Mouse (Mus musculus) spleen, embryonic (tissue): Measurements from ENCODE around the gene Mib2.

ENCODE experiments used
- CTCF ChIA-PET: fragments of 350-600 bp; sonication (Branson Sonifier 250); formaldehyde crosslinking; loops from one replicate; lab custom pipeline; 2022; lab: Charles Lee

Gene Mib2

GRCm38 (mm10) chr4:155672082-155672481 is 3.1 kb upstream of the Mib2 start:
- CTCF ChIA-PET: no interaction called here

GRCm38 (mm10) chr4:155670236-155670635 is 1.2 kb upstream of the Mib2 start:
- CTCF ChIA-PET: interaction anchor here (0.6 kb wide), 1 partner anchor 113 kb away, joined by 4 read pairs; no protein-coding TSS in a partner anchor

- CTCF ChIA-PET: no interaction called here
Measured at GRCm38 (mm10) chr4:155669598-155670075, 639 bp upstream of the Mib2 start.

DNA sequence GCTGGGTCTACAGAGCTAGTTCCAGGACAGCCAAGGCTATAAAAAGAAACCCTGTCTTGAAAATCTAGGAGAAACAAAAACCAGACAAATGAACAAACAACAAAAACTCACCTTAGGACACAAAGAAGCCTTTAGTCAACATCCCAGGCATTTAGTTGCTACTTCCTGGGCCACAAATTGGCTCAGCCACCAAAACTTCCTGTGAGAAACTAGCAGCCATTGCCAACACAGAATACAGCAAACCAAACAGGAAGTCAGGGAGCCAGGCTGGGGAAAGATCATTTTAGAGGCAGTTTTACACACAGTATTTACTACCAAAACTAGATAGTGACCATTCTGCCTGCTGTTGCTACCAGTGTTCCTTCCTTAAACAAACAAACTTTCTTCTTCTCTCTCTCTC is 2.1 kb downstream of the Mib2 start:
- CTCF ChIA-PET: no interaction called here

DNA sequence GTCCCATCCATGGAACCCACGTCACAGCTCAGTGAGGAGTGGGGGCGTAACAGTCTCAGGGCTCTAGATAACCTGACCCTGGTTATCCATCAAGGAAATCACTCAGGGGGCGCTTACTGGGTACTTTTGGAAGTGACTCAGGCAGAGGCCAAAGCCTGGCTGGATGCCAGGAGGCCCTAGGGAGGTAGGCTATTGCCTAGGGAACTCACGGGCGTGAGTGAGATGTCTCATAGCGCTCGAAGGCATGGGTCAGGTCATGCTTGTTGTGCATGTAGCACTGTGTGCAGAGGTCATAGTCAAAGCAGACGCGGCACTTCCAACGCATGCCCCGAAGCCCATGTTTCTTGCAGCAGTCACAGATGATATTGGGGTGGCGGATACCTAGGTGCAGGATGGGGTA is 8.4 kb downstream of the Mib2 start:
- CTCF ChIA-PET: no interaction called here

DNA sequence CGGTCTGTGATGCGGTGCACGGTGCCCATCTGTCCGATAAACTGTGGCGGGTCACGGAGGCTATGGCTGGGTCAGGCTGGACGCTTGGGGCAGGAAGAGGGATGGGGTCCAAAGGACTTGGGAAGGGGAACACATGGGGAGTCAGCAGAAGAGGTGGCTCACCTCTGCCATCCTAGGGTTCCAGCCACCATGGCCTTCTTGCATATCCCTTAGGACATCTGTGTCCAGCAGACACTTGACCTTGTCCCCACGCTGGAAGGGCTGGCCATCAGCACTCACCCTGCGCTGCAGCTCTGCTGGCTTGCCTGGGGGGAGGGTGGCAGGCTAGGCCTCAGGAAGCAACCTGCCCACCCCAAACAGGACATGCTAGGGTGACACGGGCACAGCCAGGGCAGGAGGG is 10.0 kb downstream of the Mib2 start:
- CTCF ChIA-PET: no interaction called here

DNA sequence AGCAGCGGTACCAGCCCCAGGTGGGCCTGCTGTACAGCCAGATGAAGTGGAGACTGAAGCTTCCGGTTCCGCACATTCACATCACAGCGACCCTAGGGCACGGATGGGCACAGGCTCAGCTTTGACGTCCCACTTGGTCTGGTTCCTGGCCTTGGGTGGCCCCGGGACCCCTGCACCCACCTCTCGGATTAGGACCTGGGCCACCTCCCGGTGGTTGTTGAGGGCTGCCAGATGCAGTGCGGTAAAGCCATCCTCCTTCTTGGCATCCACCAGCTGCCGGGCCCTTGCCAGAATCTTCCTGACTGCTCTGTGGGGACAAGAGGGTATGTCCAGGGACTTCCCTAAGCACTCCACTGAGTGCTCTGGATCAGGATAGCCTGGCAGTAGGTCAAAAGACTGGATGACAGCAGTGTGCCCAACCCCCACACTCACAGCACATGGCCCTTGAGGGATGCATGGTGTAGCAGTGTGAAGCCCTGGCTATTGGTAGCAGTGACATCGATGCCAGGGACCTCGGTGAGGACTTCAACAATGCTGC is 12.7 kb downstream of the Mib2 start:
- CTCF ChIA-PET: interaction anchor here (0.6 kb wide), 1 partner anchor 26 kb away, joined by 5 read pairs; no protein-coding TSS in a partner anchor

GRCm38 (mm10) chr4:155654456-155655298 is 14.3 kb downstream of the Mib2 start:
- CTCF ChIA-PET: interaction anchor here (1.0 kb wide), 2 partner anchors 8 to 14 kb away, joined by 3 read pairs; partner anchors contain the start of gene Mib2

DNA sequence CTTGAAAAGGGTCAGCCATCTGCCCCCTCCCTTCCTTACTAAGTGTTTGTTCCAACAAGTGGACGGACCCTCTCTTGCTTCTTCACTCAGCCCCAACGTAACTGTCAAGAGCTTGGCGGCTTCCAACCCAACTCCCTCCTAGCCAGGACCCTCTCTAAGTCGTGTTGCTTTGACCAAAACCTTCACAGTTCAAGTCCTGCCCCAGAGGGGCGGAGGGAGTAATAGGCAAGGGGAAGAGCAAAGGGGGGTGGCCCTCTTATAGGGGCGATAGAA is 14.9 kb downstream of the Mib2 start:
- CTCF ChIA-PET: interaction anchor here (1.0 kb wide), 2 partner anchors 8 to 15 kb away, joined by 3 read pairs; partner anchors contain the start of gene Mib2

DNA sequence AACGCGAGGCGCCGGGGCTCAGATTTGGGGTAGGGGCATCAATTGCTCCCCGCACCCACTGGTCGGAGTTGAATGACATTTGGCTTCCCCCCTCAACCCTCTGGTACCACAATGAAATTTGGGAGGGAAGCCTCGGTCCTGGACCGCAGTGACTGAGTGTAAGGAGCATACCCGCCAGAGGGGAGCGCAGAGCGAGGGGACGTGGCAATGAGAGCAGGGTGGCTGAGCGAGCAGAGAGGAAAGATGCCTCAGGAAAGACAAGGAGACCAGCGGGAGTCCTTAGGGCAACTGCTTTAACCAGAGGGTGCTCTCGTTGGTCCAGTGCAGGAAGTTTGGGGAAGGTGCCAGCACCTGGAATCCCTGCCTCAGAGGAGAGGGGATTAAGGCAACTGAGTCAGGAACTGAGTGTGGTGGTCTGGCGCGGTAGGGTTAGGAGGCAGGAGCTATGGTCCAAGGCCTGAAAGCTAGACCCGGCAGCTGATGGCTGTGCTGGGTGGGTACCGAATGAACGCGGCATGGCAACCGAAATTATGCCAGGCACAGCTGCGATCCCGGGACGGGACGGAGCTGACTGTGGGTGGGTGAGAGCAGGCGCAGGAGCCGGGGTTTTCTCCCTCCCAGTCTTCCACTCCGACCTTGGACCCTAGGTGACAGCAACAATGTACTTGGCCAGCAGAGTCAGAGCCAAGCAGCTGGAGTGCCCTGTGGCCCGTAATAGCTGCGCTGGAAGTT is 15.4 kb downstream of the Mib2 start:
- CTCF ChIA-PET: interaction anchor here (0.6 to 1.0 kb wide), 3 partner anchors 7 to 227 kb away, joined by 3 read pairs; partner anchors contain the start of gene Mib2

DNA sequence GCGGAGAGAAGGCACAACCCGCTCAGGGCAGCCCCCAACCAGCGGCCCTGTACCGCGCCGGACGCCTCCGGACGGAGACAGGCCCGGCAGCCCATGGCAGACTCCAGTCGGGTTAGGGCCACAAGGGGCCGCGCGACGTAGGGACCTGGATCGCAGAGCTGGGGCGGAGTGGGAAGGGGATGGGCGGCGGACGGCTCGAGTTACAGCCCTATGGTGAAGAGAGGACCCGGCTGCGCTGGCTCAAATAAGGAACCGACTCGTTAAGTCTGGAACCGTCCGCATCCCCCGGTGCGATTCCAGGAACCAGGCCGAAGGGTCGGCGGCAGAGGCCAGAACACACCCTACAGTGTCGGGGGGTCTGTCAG is 15.9 kb downstream of the Mib2 start, which contains the start of gene Mmp23:
TSS of gene Mmp23 (minus strand) at position 299 of the 365 bp plus-strand sequence.
- CTCF ChIA-PET: no interaction called here

DNA sequence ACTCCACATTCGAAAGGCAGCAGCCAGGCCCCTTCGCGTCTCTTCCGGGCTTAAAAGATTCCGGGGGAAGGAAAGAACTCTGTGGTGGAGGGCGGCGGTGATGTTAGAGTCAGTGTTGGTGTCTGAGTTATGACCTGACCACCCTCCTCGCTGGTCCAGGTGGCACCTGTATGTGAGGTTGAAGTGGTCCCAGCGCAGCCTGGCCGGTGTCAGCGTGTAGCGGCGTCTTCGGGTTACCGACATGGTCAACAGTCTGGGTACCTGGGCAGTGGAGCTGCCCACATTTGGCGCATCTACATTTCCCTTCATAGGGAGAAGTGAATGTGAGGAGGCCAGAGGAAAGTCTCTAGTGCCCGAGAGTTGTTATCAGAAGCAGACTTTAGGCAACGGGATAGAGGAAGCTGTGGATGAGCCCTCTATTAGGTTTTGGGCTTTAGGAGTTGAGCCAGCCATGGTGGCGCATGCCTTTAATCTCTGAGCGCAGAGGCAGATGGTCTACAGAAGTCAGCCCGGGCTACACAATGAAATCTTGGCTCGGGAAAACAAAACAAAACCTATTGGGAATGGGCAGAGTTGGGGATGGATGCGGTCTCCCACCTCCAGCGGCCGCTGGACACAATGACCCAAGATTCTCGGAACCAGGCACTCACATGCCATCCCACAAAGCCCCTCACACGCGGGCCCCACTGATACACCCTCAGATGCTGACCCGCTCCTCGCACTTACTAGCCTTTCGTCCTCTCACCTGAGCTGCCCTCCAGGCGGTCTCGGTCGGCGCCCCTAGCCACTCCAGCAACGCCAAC is 16.5 kb downstream of the Mib2 start:
- CTCF ChIA-PET: no interaction called here

DNA sequence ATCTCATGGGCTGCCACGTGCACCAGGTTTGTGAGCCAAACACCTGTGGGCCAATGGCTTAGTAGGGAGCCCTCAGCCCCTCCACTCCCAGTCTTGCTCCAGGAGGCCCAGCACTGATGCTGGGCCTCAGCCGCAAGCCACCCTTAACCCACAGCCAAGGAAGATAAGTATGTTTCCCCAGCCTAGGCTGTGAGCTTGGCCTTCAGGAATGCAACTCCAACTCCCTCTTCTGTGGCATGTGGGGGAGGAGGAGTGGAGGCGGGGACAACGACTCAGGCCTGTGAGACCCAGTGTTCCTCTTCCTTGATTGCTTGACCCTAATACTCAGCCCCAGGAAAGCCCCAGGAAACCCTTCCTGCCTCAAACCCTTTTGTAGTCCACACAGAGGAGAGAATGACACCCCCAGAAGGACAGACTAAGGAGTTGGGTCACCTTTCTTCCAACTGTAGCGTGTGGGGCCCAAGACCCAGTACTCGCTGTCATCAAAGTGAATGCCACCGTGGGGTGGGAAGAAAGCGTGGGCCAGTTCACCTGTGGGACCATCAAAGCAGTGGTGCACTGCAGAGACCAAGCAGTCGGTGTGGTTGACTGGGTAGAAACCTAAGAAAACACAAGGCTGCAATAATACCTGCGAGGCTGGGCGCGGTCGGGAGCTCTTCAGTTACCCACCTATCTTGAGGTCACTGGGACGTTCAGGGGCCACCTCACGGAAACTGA is 17.3 kb downstream of the Mib2 start:
- CTCF ChIA-PET: no interaction called here

- CTCF ChIA-PET: interaction anchor here (0.9 kb wide), 1 partner anchor 10 kb away, joined by 3 read pairs; no protein-coding TSS in a partner anchor
Measured at GRCm38 (mm10) chr4:155649355-155649754, 19.6 kb downstream of the Mib2 start.

DNA sequence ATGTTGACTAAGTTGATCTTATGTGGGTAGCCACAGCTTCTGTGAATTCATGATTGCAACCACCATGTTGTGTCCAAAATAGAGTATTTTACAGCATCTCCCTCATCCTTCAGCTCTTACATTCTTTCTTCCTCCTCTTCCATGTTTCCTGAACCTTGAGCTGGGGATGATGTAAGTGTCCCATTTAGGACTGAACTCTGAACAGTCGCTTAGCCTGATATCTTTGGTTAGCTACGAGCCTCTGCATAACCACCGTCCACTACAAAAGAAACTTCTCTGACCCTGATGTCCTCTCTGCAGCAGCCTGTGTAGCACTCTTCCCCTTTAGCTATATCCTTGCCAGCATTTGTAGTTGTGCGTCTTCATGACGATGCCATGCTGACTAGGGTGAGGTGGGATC is 23.3 kb downstream of the Mib2 start:
- CTCF ChIA-PET: interaction anchor here (0.9 kb wide), 1 partner anchor 9 kb away, joined by 3 read pairs; no protein-coding TSS in a partner anchor

GRCm38 (mm10) chr4:155645308-155645707 is 23.7 kb downstream of the Mib2 start, which contains the start of gene Gm10563:
Gm10563 (minus strand) TSS chr4:155645408.
- CTCF ChIA-PET: interaction anchor here (0.8 kb wide), 1 partner anchor 140 kb away, joined by 9 read pairs; no protein-coding TSS in a partner anchor

DNA sequence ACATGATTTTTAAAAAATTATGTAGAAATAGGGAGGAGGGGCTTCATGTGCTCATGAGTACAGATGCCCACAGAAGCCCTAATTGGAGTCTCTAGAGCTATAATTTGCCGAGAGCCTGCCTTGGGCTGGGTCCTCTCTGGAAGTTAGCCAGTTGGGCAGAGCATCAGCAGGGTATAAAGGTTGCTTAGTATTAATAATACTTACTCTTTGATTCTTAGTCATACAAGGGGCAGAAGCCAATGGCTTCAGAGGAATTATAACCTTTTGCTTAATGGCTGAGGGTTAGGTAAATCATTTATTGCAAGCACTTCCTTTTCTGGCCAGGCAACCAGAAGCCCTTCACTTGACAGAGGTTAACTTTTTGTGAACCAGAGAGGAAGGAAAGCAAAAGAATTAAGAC is 25.5 kb downstream of the Mib2 start:
- CTCF ChIA-PET: interaction anchor here (1.0 kb wide), 1 partner anchor 58 kb away, joined by 4 read pairs; no protein-coding TSS in a partner anchor

DNA sequence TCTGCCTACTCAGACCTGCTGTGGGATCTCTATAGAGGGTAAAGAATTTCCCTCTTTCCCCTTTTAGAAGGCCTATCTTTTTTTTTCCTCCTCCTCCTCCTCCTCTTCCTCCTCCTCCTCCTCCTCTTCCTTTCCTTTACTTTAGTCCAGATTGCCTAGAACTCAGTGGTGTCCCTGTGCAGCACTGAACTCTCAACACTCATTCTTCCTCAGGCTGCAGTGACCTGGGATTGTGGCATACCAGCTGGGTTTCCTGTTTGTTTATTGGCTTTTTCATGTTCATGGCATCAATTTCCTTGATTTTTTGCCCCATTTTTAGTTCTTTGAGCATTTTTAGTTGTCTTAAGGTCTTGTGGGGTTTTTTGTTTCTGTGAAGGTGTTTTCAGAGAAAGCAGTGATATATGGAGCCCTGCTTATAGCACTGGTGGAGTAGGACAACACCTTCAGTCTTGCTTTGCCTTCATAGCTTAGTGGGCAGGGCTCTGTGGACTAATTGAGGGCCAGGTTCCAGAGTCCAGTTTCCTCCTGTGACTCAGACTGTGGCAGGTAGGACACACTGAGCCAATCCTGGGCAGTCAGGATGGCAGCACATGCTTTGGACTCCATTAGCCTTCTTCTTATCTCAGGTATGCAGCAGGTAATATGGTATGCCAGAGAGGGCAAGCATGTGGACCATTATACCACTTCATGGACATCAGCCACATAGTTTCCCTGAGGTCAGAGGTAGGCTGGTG is 33.1 kb downstream of the Mib2 start:
- CTCF ChIA-PET: no interaction called here

DNA sequence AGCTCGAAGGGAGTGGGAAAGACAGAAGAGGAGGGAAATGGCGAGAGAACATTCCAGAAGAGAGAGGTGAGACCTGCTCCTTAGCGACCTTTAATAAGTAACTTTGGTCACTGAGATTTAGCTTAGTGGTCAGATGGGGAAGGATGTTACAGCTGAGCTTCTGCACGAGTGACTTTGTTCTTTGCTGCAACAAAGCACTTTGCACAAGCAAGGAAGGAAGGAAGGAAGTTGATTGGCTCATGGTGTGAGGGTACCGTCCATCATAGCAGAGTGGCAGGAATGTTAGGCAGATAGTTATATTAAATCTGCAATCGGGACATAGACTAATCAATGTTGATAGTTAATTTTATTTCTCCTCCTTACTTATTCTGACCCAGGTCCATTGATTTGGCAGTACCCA is 38.7 kb downstream of the Mib2 start:
- CTCF ChIA-PET: interaction anchor here (0.6 to 0.7 kb wide), 2 partner anchors 26 kb away, joined by 3 to 5 read pairs; no protein-coding TSS in a partner anchor
